Mouse (Mus musculus): ENCODE measurements at regions not wholly inside any gene's neighbourhood (a gene's known extent, or its start where the extent isn't known, plus 50 kb on each side); places are given as distances from the start of the nearest gene placed in this dataset.
A peak's percentile ranks its signal among the peaks of the same experiment; 100 is the strongest.
"Not testable (repeated sequence)": the region's sequence is repeated elsewhere in the genome, so short reads cannot be mapped to it uniquely, and the experiment has no call there.

DNA sequence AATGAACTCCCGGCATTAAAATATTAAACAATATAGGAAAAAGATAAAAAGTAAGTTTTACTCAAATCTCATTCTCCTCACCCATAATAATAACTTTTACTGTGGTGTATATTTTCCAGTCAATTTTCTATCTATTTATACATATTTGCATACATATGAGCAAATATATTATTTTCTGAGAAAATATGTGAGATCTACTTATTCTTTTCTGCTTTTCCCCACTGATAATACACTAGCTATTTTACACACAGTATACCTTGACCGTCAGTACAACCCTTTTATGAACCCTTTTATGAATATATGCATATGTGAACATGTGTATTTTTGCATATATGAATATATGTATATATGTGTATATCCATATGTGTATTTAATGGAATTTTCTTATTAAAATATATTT, 77.2 kb upstream of the Cwc22 start:
- no peak for DNase-seq
- intact Hi-C loops (cut with DNase I): no loop called here

GRCm38 (mm10) chr2:78022756-78023155, 76.6 kb upstream of the Cwc22 start:
- intact Hi-C loops (cut with DNase I): no loop called here
- DNase-seq: no peak

- intact Hi-C loops (cut with DNase I): no loop called here
- peak; percentile 14 for DNase-seq
Observed at GRCm38 (mm10) chr2:78021905-78022304, 75.7 kb upstream of the Cwc22 start.

DNA sequence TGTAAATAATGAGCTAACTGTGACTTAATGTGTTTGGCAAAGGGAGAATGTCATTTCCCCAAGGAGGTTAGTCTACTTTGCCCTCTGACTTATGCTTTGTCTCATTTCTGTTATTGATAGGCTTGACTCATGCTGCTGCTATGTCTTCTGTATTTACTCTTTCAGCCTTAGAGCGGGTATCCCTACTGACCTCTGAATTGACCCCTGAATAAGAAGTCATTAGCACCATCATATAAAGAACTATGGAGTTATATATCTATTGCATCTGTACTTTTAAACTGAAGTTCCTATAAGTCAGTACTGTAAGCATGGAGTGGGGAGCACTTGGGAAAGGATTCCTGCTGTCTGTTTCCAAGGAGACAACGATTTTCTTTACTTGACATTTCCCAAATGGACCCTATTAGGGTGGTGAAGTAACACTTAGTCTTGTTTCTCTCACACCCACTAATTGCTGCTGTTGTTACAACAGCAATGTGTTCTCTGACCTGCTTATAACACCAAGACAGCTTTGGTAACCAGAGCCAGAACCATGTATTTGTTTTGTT, 75.3 kb upstream of the Cwc22 start:
- no peak for DNase-seq
- intact Hi-C loops (cut with DNase I): no loop called here

DNA sequence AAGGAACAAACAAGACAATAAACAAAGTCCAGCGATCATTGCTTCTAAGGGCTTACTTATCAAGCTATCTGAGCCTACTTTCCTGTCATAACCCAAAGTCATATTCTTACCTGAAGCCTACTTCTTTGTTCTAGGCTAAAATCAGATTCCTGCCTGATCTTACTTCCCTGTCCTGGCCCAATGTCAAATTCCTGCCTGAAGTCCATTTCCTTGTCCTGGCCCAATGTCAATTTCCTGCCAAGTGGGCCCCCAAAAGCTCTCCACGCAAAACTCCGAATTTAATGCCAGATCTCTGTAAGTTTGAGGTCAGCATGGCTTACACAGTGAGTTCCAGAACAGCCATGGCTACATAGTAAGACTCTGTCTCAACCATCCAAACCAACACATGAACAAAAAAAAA, 74.3 kb upstream of the Cwc22 start:
- intact Hi-C loops (cut with DNase I): no loop called here
- no peak for DNase-seq

DNA sequence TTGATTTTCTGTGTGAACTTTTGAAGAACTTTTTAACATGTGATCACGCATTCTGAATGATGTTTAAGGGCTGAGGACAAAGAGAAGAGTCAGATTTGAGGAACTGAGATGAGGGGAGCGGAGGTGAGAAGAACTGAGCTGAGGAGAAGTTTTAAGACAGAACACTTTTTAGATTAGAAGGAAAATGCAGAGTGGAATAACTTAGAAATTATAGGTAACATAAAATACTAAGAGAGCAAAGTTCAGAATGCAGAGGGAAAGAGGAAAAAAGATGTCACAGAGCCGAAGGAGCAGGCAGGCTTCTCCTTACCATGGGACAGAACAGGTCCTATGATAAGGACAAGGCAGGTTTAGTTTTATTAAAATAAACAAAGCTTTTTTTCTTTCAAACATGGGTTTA, 73.7 kb upstream of the Cwc22 start:
- no peak for DNase-seq
- intact Hi-C loops (cut with DNase I): no loop called here

DNA sequence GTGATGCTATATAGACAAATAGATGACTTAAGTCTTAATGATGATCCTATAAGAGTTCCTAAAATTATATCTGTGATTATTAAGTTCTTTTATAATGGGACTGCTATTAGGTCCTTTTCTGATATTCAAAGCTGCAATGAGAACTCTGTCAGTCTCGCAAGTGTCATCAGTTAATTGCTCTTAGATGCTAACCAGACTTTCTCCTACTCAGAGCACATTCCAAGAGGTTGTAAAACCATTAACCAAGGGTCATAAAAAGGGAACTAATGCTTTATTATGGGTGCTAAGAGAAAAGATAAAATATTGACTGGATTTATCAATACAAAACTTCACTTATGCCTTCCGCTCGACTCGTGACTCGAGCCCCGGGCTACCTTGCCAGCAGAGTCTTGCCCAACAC, 66.3 kb upstream of the Cwc22 start:
- DNase-seq; intact Hi-C loops (cut with DNase I): not testable (repeated sequence)

DNA sequence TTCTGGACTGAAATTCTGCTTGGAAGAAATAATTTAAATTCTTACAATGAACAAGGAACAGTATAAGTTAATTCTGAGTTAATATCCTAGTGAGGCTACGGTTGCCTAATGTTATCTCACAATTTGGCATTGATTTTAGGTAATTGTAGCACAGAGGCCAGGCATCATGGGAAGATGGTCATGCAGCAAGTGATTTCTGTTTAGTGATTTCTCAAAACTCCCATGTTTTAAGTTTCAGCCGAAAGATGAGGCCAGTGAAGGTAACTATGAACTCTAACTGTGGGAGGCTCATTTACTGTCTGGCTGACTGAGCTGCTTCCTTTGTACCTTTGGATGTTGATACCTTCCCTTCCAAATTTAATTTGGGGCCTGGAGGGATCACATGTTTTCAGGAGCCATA, 65.6 kb upstream of the Cwc22 start:
- no peak for DNase-seq
- intact Hi-C loops (cut with DNase I): no loop called here

DNA sequence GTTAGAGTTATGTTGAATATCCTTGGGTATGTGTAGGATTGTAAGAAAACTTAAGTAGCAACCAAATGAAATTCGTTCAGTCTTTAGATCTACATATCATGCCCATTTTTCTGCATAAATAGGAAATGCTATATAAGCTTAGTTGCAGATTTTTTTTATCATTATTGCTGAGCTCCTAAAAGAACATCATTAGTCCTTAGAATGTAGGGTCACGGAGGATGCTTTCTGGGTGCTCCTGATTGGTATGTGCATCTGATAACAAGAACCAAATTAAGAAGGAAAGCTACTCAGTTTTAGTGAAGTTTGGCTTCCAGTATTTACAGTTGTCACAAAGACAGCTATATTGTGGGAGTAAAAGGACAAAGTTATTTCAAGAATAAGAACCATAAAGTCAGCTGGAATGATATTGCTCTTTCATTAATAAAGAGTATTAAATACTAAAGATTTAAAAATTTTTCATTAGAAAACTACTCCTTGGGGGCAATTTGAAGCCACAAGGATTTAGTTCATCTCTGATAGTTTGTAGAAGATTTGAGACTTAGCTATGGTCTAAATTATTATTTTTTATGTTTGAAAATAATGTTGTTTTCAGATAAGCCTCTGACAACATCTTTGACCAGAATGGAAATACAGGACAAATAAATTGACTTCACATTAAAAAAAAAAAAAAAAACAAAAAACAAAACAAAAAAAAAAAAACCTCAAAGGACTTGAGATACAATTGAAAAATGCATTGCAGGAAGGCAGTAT, 65.1 kb upstream of the Cwc22 start:
- intact Hi-C loops (cut with DNase I): no loop called here
- no peak for DNase-seq

DNA sequence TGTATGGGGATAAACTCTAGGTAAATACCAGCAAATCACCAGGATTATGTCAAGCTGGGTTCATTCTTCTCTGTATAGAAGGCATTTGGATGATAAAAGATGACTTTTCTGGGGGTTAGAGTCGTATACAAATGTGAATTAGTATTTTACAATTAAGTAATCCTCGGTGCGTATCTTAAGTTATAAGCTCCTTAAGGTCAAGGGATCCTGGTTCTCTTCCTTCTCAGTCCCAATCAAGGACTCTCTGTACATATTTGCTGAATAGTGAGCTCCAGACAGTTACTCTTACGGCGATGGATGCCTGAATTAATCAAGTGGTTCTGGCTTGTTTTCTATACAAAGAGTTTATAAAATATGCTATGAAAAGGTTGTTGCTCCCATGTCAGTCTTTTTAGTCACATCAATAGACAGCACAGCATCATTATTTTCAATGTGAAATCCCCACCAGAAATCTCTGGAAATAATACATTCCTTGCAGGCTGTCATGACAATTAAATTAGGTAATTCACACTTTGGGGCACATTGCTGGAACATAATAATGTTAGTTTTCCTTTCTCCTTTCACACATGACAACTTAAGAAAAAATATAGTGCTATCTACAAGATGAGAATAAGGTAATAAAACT, 64.0 kb upstream of the Cwc22 start:
- intact Hi-C loops (cut with DNase I): no loop called here

DNA sequence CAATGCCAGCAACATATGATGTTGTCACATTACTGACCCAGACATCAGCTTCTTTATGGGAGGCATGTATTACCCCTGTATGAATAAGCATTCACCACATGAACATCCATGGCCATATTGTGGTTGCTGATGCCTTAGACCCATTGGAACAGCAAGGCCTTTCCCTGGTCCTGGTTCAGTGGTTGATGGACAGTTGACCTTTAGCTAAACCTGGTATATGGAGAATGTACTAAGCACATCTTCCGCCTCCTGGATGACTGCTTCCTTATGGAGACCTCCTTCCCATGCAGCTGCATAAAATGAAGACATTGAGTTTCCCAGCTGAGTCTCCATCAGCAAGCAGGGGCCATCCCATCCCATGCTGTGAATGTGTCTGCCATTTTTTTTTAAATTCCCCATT, 61.9 kb upstream of the Cwc22 start:
- DNase-seq: no peak
- intact Hi-C loops (cut with DNase I): loop anchor here (5.0 kb wide), 1 partner anchor 126 kb away; no protein-coding TSS in a partner anchor

More for the DNA sequence above, 64.0 kb upstream of the Cwc22 start:
- no peak for DNase-seq

GRCm38 (mm10) chr2:78005402-78006021, 59.3 kb upstream of the Cwc22 start:
- peak; percentile 43 for DNase-seq

GRCm38 (mm10) chr2:78004426-78004825, 58.3 kb upstream of the Cwc22 start:
- intact Hi-C loops (cut with DNase I): no loop called here

More at GRCm38 (mm10) chr2:78005402-78006021, 59.3 kb upstream of the Cwc22 start:
- intact Hi-C loops (cut with DNase I): loop anchor here (5.0 kb wide), 1 partner anchor 123 kb away; no protein-coding TSS in a partner anchor

More at GRCm38 (mm10) chr2:78004426-78004825, 58.3 kb upstream of the Cwc22 start:
- DNase-seq: no peak

All from left cerebral cortex, postnatal 4 days (tissue).